In genomic region chr8:125569533-125570365, GRCm38 (mm10) we compare ENCODE assay signal across 8 mouse cellular contexts. TPM values are rescaled to one million over a fixed set of nuclear protein-coding genes. Genes with fewer than 3 reads are reported as not detected.
DNase-seq lines count a peak whose midpoint lies in the region; ATAC-seq lines count a peak whose summit lies in the region.

Gene Sipa1l2, minus strand, starts transcription at chr8:125569808.

- H3K36me3 ChIP-seq in intestine, embryonic 14.5 days (ENCODE audit: control insufficient read depth, insufficient read depth, low read length), result no peaks in the 10 kb centered on the region

- 0 out of 2 replicates have a peak, but pooled peaks cover 2% of the 10 kb centered on the region for H3K27me3 ChIP-seq in intestine, embryonic 14.5 days (replicated peaks; ENCODE audit: control insufficient read depth, insufficient read depth, low read length)

- H3K9ac ChIP-seq in intestine, embryonic 14.5 days (ENCODE audit: low read length), result peak within 1 kb of the TSS; percentile 65

- DNase-seq in adrenal gland, adult 2 months, result peak; percentile 99
- peak; percentile 99 for DNase-seq in embryo, embryonic 11 days
- peak; percentile 97 for DNase-seq in gastrocnemius, postnatal 25 days
- peak; percentile 99 for DNase-seq in intestine, embryonic 14.5 days (ENCODE audit: low spot score)
- DNase-seq in left cerebral cortex, postnatal 14 days (ENCODE audit: low spot score in 2 of 2), result peak; percentile 94 to 97
- peak; percentile 98 for DNase-seq in right cerebral cortex, postnatal 14 days
- DNase-seq in urinary bladder, postnatal 25 days (ENCODE audit: low spot score), result peak; percentile 100

- peak; percentile 91 for ATAC-seq in intestine, embryonic 14.5 days (replicated peaks; ENCODE audit: low FRiP score, low TSS enrichment, low read depth)
- ATAC-seq in megakaryocyte-erythroid progenitor cell, adult 5-6 weeks (replicated peaks; ENCODE audit: low FRiP score, low TSS enrichment, poor library complexity, severe bottlenecking), result peak; percentile 81

- WGBS in intestine, embryonic 14.5 days, result under 1% methylated on average over 118 of the region's 129 CpGs

- H3K4me3 ChIP-seq in intestine, embryonic 14.5 days (ENCODE audit: low read depth, low read length), result peak within 1 kb of the TSS; percentile 69

- intact Hi-C loops in left cerebral cortex, postnatal 14 days (cut with DNase I), result loop anchor here (2.0 to 10.0 kb wide), 7 partner anchors 98 to 445 kb away; partner anchors contain the start of gene Map10

- peaks cover 13% of the 10 kb centered on the region for H3K4me1 ChIP-seq in intestine, embryonic 14.5 days (replicated peaks; ENCODE audit: control insufficient read depth, insufficient read depth, low read length)

- peak within 1 kb of the TSS; percentile 83 for H3K4me2 ChIP-seq in intestine, embryonic 14.5 days (ENCODE audit: low read length)

- H3K9me3 ChIP-seq in intestine, embryonic 14.5 days (ENCODE audit: control insufficient read depth, low read length), result no peaks in the 10 kb centered on the region

- peak within 1 kb of the TSS; percentile 76 for H3K27ac ChIP-seq in intestine, embryonic 14.5 days (ENCODE audit: low read depth)

RNA-seq across cellular contexts. Expression of gene Sipa1l2, which starts in this region (rescaled TPM):
- 10 to 100 TPM; 43.5 to 55.8 TPM for total RNA-seq in adrenal gland, adult 2 months (2021)
- polyA plus RNA-seq in adrenal gland, adult 2 months (2012; rRNA removed), result 36.0 and 51.6 TPM in 2 replicates
- total RNA-seq in gastrocnemius, postnatal 25 days (2021), result 1 to 10 TPM; 5.5 to 8.2 TPM
- 6.9 and 7.2 TPM in 2 replicates for polyA plus RNA-seq in intestine, embryonic 14.5 days (2014; fragmentation: Nextera tagmentation; extraction: Ambion mirVana)
- total RNA-seq in left cerebral cortex, postnatal 14 days (2021), result 10 to 100 TPM; 37.7 to 41.5 TPM
- total RNA-seq in megakaryocyte-erythroid progenitor cell, adult 5-6 weeks (2014; fragmentation: Nextera tagmentation), result 0.89 and 0.94 TPM in 2 replicates
- 0.42 and 1.1 TPM in 2 replicates for total RNA-seq in megakaryocyte-erythroid progenitor cell, adult 5-6 weeks (2017)

Comparison
In these comparisons a context has a peak if more than half of its experiments do, and no peak if none do; other contexts are left out.
1. Peak in every context shown above with its lines: DNase-seq, ATAC-seq, H3K4me3 ChIP-seq and H3K27ac ChIP-seq.
2. RNA of gene Sipa1l2 (total RNA-seq): 43.5 to 55.8 TPM in adrenal gland, adult 2 months and 37.7 to 41.5 TPM in left cerebral cortex, postnatal 14 days; 5.5 to 8.2 TPM in gastrocnemius, postnatal 25 days and 0.42 to 1.1 TPM in megakaryocyte-erythroid progenitor cell, adult 5-6 weeks; every median in the first group is over 4 times any median in the second.